ENCODE assay signal across 8 mouse cellular contexts in genomic region chr12:75816981-75817856, GRCm38 (mm10). TPM values are rescaled to one million over a fixed set of nuclear protein-coding genes. Genes with fewer than 3 reads are reported as not detected.
DNase-seq lines count a peak whose midpoint lies in the region; ATAC-seq and TF ChIP-seq lines count a peak whose summit lies in the region.

No protein-coding gene starts in this region.

- no peak for ATAC-seq in heart, embryonic 15.5 days (replicated peaks; ENCODE audit: insufficient number of reproducible peaks, insufficient read depth, low FRiP score, low read depth)
- no peak for ATAC-seq in intestine, embryonic 14.5 days (replicated peaks; ENCODE audit: low FRiP score, low TSS enrichment, low read depth)
- no peak; the same call in 1 of the 2 replicates for ATAC-seq in midbrain, embryonic 13.5 days

- intact Hi-C loops in heart, postnatal 36 days (cut with DNase I), result loop anchor here (5.0 kb wide), 1 partner anchor 35 kb away; no protein-coding TSS in a partner anchor

- no peaks in the 10 kb centered on the region for H3K36me3 ChIP-seq in heart, embryonic 15.5 days
- no peaks in the 10 kb centered on the region for H3K36me3 ChIP-seq in intestine, embryonic 14.5 days (ENCODE audit: control insufficient read depth, insufficient read depth, low read length)
- no peaks in the 10 kb centered on the region for H3K36me3 ChIP-seq in midbrain, embryonic 13.5 days

- H3K4me1 ChIP-seq in heart, embryonic 15.5 days (replicated peaks), result peaks cover 28% of the 10 kb centered on the region
- H3K4me1 ChIP-seq in cortical plate, adult 2 months (ENCODE audit: control insufficient read depth, insufficient read depth, low read length), result no peaks in the 10 kb centered on the region; the same call in 1 of the 2 replicates
- H3K4me1 ChIP-seq in intestine, embryonic 14.5 days (replicated peaks; ENCODE audit: control insufficient read depth, insufficient read depth, low read length), result peaks cover 10% of the 10 kb centered on the region
- peaks cover 36% of the 10 kb centered on the region for H3K4me1 ChIP-seq in midbrain, embryonic 13.5 days (replicated peaks)

- no peaks in the 10 kb centered on the region for H3K27me3 ChIP-seq in heart, embryonic 15.5 days
- no peaks in the 10 kb centered on the region for H3K27me3 ChIP-seq in intestine, embryonic 14.5 days (replicated peaks; ENCODE audit: control insufficient read depth, insufficient read depth, low read length)
- no peaks in the 10 kb centered on the region for H3K27me3 ChIP-seq in midbrain, embryonic 13.5 days

- peak overlapping the region; percentile 82 for H3K4me2 ChIP-seq in heart, embryonic 15.5 days
- peak overlapping the region; percentile 74 for H3K4me2 ChIP-seq in intestine, embryonic 14.5 days (ENCODE audit: low read length)
- peak overlapping the region; percentile 79 for H3K4me2 ChIP-seq in midbrain, embryonic 13.5 days (replicated peaks)

- H3K27ac ChIP-seq in heart, embryonic 15.5 days, result no peak overlapping the region
- H3K27ac ChIP-seq in cortical plate, adult 2 months (ENCODE audit: insufficient read depth, low read length), result no peak overlapping the region
- no peak overlapping the region for H3K27ac ChIP-seq in intestine, embryonic 14.5 days (ENCODE audit: low read depth)
- H3K27ac ChIP-seq in midbrain, embryonic 13.5 days, result no peak overlapping the region

- H3K9me3 ChIP-seq in heart, embryonic 15.5 days (replicated peaks), result no peaks in the 10 kb centered on the region
- H3K9me3 ChIP-seq in intestine, embryonic 14.5 days (ENCODE audit: control insufficient read depth, low read length), result no peaks in the 10 kb centered on the region
- H3K9me3 ChIP-seq in midbrain, embryonic 13.5 days, result no peaks in the 10 kb centered on the region

- H3K4me3 ChIP-seq in heart, embryonic 15.5 days, result peak overlapping the region; percentile 92
- H3K4me3 ChIP-seq in cortical plate, adult 2 months (ENCODE audit: insufficient read depth, low read length), result peak overlapping the region; percentile 57; the same call in 1 of the 2 replicates
- H3K4me3 ChIP-seq in intestine, embryonic 14.5 days (ENCODE audit: low read depth, low read length), result peak overlapping the region; percentile 79
- H3K4me3 ChIP-seq in midbrain, embryonic 13.5 days (replicated peaks), result peak overlapping the region; percentile 94

- H3K9ac ChIP-seq in heart, embryonic 15.5 days, result peak overlapping the region; percentile 83
- no peak overlapping the region; the same call in 1 of the 2 replicates for H3K9ac ChIP-seq in intestine, embryonic 14.5 days (ENCODE audit: low read length)
- peak overlapping the region; percentile 91 for H3K9ac ChIP-seq in midbrain, embryonic 13.5 days (replicated peaks)

- 13% methylated on average over 23 of the region's 25 CpGs for WGBS in heart, embryonic 15.5 days
- WGBS in intestine, embryonic 14.5 days, result 12% methylated on average over 21 of the region's 25 CpGs
- 13% methylated on average over 24 of the region's 25 CpGs for WGBS in midbrain, embryonic 13.5 days

- no peak for DNase-seq in heart, postnatal 36 days
- DNase-seq in intestine, embryonic 14.5 days (ENCODE audit: low spot score), result no peak
- no peak for DNase-seq in yolk sac, embryonic 10.5 days (ENCODE audit: low spot score)
- no peak for DNase-seq in thymus, adult 18-20 months
- DNase-seq in frontal cortex, postnatal 10 days (ENCODE audit: low spot score in 2 of 2), result no peak

- no peak for TF ChIP-seq POLR2A in cortical plate, adult 2 months (IDR thresholded peaks at IDR 0.05; ENCODE audit: extremely low read depth, insufficient read depth, low read length)

- TF ChIP-seq CTCF in cortical plate, adult 2 months (IDR thresholded peaks at IDR 0.05; ENCODE audit: extremely low read depth, insufficient read depth, low read length), result no peak

RNA-seq across cellular contexts. Expression of gene Syne2, which starts 0.7 kb away (rescaled TPM):
- 38.7 and 45.7 TPM in 2 replicates for polyA plus RNA-seq in heart, embryonic 15.5 days (2015; fragmentation: Nextera tagmentation; extraction: Ambion mirVana)
- total RNA-seq in heart, postnatal 36 days (2021), result 10 to 100 TPM; 33.4 to 40.0 TPM
- 20.6 and 21.9 TPM in 2 replicates for polyA plus RNA-seq in cortical plate, adult 2 months (2012; rRNA removed)
- 41.5 and 44.7 TPM in 2 replicates for polyA plus RNA-seq in intestine, embryonic 14.5 days (2014; fragmentation: Nextera tagmentation; extraction: Ambion mirVana)
- 74.5 and 84.4 TPM in 2 replicates for polyA plus RNA-seq in midbrain, embryonic 13.5 days (2015; fragmentation: Nextera tagmentation; extraction: Ambion mirVana)
